Mouse (Mus musculus) forelimb bud, embryonic 11.5 days (tissue): ENCODE measurements around the gene Klhl32.

ENCODE experiments used
- DNase-seq: peaks from one replicate; pipeline ENCODE4 v3.0.0-alpha.2; 2012; ENCODE audit warnings: low read depth, low spot score

Gene Klhl32

DNA sequence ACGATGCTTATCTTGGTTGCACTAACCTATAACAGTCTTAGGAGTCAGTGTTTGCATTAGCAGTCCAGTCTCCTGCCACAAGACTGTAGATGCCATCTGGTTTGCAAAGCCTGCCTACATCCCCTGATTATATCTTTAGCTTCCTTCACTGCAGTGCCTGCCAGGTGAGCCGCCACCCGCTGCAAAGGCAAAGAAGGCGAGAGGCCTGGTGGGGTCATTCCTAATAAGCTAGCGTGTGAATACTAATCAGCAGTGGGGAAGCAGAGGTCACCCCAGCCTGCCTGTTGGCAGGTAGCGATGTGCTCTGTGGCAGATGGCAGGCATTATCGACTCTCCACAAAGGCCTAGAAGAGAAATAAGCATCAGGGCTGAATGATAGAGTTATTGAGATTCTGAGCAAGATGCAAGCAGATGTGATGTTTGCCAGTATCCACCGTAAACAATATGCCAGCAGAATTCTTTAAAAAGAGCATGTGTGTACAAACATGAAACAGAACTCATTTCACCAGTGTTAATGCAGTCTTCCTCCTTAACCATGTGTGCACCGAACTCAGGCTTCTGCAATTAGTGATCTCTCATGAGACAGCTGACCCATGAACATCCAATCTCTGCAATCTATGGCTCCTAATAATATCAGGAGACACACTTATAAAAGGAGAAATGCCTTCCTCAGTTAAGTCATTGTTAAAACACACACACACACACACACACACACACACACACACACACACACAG lies 219.6 kb downstream of the Klhl32 start:
- no peak for DNase-seq

DNA sequence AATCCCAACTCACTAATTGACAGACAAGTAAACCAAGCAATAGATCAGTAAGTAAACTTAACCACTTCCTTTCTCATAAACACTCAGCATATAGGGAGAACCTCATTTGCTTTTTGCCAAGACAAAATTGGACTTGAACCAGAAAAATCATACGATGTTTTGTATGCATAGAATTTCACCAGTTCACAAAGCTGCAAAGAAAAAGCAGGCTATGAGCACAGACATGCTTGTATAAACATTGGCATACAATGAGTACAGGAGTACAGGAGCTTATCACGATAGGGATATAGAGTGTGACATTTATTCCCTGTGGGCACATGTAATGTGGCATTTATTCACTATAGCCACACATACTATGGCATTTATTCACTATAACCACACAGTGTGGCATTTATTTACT lies 220.5 kb downstream of the Klhl32 start:
- no peak for DNase-seq

DNA sequence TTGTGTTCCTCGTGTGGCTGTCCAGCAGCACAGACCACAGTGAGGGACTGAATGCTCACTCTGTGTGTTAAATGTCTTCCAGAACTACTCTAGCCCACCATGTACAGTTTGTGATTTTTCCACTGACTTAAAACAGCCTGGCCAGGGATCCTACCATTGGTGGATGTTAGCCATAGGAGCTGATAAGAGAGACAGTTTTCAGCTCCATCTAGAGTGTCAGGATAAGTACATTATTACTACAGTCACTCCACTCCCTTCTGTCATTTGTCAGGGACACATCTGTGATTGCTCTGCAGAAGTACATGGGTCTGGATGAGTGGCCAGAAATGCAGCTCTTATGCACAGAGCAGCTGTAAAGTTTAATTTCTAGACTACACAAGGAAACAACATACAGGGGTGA lies 223.1 kb downstream of the Klhl32 start:
- no peak for DNase-seq

DNA sequence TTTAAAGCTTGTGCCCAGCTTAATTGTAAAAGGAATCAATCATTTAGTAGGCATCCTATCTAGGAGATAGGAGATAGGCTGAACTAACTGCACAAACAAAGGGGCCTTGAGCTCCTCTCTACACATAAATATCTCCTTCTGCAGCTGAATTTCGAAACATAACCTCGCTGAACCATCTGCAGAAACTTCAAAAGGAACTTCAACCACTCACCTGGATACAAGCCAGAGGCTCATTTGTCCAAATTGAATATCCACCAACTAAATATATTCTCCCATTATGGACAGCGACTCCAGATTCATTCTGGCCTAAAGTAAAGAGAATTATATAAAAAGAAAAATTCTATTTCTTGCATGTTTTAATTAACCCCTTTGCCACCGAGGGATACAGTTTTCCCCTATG lies 224.2 kb downstream of the Klhl32 start:
- no peak for DNase-seq

DNA sequence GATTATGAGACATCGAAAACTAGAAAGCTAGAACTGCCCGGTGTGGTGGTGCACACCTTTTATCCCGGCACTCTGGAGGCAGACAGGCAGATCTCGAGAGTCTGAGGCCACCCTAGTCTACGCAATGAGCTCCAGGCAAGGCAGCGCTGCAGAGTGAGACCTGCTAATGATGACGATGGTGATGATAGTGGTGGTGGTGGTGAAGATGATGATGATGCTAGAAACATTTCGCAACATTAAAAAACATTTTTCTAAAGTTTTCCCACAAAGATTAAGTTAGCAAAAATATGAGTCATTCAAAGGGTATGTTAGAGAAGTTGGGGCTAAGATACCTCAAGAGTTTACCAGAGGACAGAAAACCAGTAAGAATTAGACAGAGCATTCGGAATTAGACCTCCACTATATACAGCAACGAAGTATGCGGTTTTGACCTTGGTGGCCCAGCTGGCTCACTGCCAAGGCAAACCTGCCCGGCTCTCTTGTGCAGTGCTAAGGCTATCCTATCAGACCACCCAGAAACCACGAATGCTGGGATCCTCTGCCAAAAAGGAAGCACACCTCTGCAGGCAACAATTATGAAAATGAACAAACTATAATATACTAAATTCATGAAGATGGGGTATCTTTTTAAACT lies 224.9 kb downstream of the Klhl32 start:
- DNase-seq, result peak; percentile 12

DNA sequence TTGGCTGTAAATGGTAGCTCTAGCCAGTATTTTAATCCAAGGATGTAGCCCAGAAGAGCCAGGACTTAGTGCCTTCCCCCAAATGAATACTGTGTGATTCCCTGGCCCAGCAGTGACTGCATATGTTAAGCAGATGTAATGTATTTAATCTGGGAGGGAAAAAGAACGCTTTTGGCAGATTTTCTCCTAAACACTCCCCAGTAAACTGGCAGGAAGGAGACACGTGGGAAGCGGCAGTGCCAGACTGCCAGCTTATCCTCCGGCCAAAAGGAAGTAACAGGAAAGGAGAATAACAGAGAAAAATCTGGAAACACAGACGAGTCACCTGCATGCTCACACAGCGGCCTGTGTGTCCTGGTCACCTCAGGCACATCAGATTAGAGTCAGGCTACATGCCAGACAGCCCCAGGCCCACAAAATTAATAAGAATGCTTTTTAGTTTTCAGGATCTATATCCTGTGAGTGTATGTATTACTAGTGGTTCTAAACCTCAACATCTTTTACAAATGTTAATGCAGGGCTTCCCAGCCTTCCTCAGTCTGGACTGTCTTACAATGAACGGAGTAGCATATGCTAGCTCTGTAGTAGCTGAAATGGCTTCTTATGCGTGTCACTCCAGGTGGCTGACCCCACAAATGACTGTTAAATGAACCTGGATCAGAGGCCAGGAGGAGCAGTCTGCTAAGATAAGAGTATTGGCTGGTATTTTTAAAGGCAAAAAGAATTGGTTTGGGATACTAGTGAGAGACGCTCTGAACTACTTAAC lies 229.3 kb downstream of the Klhl32 start:
- no peak for DNase-seq

DNA sequence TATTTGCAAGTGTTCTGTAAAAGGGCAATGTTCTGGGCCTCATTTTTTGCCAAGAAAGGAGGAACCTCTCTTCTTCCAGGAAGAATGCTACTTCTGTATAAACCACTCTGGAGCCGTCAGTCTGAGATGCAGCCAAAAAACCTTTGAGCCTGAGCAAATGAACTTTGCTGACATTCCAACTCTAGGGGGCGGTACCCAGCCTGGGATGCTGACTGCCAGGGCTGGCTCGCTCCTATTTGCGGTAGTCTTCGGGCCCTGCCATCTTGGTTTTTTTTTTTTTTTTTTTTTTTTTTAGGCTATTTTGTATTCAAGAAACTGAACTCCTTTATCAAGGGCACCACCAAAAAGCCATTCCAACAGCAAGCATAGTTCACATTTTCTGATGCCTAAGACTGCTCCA lies 230.5 kb downstream of the Klhl32 start:
- DNase-seq, result no peak

DNA sequence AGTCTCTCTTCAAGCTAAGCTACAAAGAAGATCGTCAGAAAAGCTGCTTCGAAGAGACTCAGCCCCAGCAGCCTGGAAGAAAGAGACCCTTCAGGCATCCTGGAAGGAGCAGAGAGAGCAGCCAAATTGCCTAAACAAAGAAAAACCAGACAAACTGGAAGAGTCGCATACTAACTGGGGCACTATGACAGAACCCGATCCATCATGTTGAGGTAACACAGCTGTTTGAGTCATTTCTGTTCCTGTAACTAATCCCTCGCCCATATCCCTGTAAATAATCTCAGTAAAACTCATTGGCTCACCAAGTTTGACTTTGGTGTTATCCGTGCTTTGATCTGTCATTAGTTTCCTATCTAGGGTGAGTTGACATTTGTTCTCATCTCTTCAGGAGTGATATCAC lies 230.9 kb downstream of the Klhl32 start:
- DNase-seq, result peak; percentile 36

DNA sequence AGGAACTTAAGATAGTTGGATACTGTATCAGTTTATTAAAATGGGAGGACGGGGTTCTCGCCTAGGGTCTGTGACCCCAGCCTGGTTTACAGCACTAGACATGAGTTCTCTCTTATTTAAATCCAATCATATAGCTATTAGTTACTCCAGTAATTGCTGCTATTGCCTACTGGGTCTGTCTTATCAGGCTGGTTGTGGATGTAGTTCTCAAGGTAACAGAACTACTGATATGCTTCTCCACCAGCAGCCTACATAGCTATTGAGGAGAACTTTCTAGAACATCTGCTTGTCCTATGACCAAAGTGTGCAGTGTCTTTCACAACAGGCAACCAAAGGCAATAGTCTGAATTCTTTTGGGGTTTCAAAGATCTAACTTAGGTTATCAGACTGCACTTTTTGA lies 241.4 kb downstream of the Klhl32 start:
- no peak for DNase-seq

DNA sequence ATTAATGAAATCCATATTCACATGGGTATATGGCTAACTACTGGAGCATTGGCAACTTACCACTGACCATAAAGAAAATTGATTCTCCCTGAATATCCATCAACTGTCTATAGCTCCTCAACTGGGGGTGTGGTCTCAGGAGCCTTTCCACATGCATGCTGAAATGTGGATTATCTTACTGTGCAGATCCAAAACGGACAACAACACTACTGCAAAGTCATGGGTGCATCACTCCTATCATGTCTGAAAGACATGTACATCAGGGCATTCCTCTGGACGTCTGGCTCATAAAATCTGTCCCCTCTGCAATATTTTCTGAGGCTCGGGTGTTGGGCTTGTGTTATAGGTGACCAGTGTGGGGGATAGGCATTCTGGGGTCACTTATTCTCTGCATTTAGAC lies 241.8 kb downstream of the Klhl32 start:
- DNase-seq, result no peak

DNA sequence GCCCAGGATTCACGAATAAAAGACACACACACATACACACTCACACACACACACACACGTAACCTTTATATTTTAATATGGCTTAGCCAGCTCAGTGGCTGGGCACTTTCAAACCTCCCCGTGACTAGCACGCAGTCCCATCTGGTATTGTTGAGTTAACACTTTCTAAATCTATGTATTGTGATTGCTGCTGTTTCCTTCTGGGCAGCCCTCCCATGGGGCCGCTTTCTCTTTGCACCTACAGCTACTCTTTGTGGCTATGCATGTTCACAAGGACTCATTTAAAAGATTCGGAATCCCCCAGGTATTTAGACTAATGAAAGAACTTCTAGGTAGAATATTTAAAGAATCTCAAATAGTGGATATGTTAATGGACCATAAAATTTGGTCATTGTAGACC lies 249.2 kb downstream of the Klhl32 start:
- DNase-seq, result no peak

DNA sequence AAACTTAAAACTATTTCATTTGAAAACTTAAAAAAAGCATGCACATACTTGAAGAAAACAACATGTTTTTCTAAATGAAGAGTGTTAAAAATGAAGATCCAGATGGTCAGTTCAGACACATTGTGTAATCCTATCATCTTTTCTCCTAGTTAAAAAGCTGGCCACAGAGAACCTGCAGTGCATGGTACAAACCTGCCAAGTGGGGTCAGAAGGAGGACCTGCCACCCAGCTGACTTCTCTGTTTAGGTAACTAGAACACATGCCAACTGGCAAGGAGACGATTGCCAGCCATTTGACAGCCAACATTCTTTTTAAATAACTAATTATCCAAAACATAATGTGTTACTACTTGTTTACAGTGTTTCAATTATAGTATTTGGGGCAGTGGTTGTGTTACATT lies 252.3 kb downstream of the Klhl32 start:
- DNase-seq, result no peak

DNA sequence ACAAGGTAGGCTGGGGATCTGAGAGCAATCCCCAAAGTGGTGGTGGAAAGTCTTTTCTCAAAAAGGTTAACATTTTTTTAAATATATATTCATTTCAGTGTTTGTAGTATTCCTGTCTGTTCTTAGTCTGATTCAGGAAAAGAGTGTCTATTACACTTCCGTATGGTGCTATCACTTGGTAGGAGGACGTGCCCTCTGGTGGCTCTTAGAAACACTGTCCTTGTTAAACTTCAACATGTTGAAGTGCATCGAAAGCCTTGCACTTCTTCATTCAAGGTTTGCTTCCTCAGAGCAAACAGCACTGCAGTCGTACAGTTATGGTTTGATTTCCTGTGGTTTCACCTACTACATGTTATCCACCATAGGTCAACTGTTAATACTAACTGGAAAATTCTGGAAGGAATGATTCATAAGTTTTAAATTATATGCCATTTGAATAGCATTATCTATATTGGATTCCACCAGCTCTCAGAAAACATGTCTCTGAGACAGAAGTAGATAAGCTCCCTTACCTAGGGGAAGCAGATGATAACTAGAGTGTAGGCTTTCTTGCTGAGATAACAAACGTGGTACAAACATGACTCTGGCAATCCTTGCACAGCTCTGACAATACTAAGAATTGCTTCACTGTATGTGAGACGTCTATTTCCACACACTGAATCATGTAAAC lies 253.8 kb downstream of the Klhl32 start:
- no peak for DNase-seq

DNA sequence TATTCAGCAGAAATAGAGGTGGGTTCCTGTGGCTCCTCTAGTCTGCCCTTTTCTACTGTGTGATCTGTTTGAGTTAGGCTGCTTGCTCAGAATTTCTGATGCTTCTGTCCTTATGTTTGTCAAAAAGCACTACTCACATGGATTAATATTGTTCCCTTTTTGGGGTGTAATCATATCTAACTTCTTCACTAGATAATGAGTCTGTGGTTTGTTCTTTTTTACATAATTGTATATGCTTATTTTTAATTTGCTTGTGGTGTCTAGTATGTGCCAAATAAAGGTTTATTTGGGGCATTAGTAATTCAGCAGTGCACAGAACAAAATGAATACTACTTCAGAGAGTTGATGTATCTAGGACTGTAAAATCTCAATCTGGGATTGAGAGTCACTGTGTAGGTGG lies 256.1 kb downstream of the Klhl32 start:
- DNase-seq, result no peak

DNA sequence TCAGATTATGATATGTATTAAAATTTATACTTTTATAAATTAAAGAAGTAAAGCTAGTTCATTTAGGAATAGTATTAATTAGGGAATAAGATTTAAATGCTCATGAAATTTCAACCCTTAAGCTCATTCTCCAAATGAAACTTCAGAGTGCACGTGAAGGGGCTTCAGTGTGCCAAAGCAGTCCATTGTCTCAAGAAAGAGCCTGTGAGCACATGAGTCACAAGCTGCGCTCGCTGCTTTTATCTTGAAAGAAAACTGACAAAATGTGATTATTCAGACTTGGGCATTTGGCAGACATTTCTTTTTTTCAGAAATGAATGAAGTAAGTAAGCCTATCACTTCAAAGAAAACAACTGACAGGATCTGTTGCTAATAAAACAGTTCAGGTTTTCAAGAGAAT lies 266.9 kb downstream of the Klhl32 start:
- no peak for DNase-seq

DNA sequence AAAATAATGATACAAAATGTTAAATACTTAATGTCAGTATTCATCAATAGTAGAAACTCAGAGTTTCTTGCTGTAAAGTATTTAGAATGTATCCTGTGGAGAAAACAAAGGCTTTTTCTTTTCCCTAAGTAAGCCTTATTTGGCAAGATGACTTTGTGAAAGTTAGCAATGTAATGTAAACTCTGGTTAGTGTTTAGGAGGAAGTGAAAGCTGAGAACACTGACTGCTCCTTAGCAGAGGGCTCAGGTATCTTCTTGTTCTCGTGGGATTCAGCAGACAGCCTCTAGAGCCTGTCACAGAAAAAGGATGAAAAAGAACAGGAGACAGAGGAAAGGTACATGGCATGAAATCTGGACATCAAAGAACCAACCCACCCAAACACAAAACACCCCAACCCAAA lies 268.6 kb downstream of the Klhl32 start:
- DNase-seq, result no peak

DNA sequence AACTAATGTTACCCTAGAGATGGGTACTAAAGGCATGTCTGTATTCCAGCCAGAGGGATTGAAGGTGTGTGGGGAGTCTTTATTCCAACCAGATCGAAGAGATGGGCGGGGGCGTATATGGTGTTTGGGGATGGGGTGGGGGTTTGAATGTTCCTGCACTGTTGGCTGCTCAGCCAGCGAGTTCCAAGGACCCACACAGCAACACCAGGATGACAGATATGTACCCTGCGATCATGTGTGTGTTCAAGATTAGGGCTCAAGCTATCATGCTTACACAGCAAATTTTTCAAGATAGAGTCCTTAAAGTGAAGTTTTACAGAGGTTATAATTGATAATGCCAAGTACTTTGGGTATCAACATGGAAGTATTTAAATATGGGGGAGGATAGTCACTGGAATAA lies 273.3 kb downstream of the Klhl32 start:
- DNase-seq, result no peak

DNA sequence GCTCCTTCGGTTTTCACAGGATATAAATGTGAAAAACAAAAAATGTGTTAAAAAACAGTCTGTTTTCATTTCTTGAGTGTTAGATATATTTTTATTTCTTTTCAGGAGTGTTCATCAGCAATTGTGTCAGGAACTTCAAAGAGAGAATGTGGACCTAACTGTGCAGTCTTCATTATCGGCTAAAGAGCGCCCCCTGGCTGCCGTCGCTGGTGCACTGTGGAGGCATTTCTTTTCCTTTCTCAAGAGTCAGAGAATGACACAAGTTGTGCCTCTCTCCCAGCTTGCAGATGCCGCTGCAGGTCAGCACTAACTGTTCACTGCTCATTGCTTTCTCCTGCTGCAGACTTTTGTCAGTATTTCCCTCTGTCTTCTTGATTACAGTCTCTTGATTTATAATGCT lies 276.6 kb downstream of the Klhl32 start:
- DNase-seq, result peak; percentile 57

DNA sequence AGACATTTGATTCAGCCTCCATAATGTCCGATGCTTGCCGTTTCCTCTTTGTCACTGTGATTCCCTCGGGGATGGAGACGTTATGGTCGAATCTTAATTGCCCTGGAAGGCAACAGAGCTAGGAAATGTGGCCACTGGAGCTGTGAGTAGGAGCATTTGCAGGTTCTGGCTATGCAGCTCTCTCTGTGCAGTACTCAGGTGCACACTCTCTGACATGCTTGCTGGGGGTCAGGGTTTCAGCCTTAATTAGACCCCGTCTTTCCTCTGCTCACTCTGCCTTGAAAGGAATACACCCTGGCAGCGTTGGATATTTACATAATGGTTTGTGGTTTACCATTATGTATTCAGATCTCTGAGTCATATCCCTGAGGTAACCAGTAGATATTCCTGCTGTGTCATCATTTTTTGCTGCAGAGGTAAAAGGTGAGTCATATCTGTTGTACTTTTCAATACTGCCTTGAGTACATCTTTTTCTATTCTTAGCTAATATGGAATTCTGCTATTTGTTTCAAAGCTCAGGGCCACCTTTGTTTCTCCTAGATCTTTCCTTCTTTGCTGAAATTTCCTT lies 281.9 kb downstream of the Klhl32 start:
- no peak for DNase-seq

DNA sequence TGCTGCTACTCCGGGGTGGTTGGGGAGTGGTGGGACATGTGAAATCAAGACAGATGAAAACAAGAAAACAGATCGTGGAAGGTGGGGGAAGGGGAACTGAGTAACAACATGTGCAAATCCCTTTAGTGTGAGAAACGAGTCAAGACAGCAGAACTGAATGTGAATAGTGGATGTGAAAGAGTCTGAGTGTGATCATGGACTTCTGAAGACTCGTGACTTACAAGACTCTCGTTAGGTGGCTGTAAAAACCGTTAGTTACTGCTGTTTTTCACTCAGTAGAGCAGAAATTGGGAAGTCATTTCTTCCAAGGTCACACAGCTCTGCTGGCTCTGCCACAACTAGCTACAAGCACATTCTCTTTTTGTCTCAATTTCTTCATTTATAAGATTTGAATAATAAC lies 282.9 kb downstream of the Klhl32 start:
- no peak for DNase-seq
